Mouse (Mus musculus) c-Kit-positive CD71-positive TER-119-negative erythroid progenitor cells, embryonic 14.5 days (primary cell): Measurements from ENCODE around the gene Trak1.

Experiments used
- DNase-seq: peaks from one replicate; pipeline ENCODE4 v3.0.0-alpha.2; 2013; ENCODE audit warnings: low read depth

Trak1 gene

DNA sequence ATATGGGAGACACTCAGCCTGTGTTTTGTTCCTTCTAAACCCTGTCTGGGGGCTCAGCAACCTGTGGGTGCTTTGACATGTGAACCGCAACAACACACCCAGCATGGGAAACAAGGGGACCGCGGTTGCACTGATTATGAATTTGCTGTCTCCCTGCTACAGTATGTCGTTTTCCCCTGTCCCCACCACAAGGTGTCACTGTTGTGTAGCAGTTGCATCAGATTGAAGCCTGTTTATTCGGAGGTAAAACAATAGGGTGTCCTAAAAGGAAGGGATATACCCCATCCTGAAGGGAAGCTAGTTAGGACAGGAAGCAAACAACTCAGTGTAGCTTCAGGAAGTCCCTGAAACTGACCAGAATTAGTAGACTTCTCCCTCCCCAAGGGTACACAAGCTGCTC is 182.2 kb downstream of the Trak1 start:
- peak; percentile 61 for DNase-seq

GRCm38 (mm10) chr9:121487216-121487615 is 189.9 kb downstream of the Trak1 start:
- no peak for DNase-seq

GRCm38 (mm10) chr9:121491592-121492240 is 194.4 kb downstream of the Trak1 start:
- no peak for DNase-seq

DNA sequence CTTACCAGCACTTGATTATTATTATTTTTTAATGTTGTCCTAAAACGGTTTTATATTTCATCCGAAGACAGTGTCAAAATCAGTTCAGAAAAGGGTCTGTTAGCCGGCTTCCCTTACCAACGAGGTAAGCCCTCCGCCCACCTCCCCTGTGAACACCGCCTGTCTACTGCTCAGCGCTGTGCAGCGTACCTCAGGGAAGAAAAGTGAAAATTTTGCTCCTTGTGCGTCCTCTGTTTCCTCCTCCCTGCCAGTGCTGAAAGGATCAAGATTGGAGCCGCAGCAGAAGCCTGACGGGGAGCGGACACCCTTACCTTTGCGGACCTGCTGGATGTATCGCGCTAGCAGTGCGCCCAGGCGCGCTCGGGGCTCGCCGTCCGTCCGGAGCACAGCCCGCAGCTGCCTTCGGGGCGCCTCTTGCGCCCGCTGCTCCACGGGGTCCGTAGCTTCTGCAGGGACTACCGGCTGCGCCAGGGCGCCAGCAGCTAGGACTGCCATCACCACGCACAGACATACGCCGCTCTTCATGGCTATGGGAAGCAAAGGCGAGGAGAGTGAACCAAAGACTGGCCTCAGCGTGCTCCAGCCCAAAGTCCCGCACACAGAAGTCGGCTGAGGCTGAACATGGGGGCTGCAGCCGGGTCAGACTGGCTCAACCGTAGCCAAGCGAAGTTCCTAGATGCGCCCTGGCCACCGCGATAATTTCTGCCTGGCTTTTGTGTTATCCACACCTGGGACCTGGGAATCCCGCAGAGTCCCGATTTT is 196.9 kb downstream of the Trak1 start:
- no peak for DNase-seq

DNA sequence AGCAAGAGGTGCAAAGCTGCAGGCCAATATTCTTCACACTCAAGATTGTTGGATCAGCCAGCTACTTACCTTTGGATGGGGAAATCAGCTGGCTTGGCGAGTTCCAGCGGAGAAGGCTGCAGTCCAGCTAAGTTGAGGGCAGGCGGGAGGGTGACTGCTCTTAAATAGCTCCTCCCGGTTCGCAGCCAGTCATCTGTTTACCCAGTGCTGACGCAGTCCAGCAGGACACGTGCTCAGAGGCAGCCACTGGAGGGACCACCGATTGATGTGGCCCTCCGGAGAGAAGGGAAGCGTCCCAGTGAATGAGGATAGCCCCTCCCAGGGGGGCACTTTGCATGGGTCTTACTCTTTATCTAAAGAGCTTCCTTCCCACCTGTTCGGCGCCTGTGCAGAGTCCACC is 198.2 kb downstream of the Trak1 start, which contains the start of gene Cck:
Cck (minus strand) TSS at position 166 of the 400 bp plus-strand sequence.
- DNase-seq: no peak

GRCm38 (mm10) chr9:121496102-121496501 is 198.8 kb downstream of the Trak1 start:
- no peak for DNase-seq

DNA sequence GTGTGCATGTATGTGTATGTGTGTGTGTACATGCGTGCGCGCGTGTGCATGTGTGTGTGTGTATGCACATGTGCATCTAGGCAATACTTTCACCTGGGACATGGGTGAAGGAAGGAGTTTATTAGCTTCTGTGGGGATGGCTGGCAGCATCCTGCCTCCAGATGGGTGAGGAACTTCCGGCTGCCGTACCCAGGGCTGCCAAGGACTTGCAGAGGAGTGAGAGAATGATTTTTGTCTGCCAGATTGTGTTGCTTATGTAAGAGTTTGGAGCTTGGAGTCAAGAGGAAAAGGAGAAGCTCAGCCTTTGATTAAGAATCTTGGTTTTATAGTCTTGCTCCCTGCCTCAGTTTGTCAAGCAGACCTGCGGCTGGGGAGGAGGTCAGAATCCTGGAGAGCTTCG is 208.0 kb downstream of the Trak1 start:
- DNase-seq: no peak

DNA sequence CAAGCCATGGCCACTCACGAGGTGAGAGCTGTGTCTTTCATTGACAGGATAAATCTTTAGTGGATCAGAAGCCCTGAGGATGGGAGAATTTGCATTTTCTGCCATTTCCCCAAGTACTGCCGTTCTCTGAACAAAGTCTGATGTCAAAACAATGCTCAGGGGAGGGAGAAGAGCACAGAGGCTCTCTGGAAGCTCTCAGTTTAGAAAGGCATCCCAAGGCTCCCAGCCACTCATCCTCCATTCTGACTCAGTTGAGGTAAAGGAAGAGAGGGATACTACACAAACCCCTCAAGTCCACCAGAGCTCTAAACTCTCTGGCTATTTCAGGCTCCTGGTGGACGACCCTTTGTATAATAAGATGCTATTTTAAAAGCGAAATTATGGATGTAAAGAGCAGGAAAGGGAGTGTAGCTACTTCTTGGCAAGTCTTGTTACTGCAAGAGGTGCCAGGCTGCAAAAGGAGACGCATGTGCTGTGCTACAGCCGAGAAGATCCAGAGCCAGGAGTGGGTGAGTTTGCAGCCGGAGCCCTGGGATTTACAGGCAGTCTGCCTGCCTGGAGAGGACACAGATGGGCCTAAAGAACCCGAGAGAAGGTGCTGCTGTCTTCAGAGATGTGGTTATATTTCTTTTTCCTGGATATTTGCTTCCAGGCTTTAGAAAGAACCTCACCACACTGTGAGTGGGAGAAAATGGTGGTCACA is 209.3 kb downstream of the Trak1 start:
- no peak for DNase-seq

DNA sequence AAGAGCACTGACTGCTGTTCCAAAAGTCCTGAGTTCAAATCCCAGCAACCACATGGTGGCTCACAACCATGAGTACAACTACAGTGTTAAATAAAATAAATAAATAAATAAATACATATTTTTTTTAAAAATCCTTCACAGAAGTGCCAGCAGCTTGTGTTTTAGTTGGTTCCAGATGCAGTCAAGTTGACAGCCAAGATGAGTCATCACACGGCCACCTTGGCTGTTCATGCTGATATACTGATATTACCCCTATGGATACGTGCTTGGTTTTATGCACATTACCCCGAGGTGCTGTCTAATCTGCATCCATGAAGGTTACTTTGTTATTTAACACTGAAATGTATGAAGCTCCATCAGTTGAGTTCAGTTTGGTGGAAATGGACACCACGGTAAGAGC is 214.6 kb downstream of the Trak1 start:
- DNase-seq: no peak

DNA sequence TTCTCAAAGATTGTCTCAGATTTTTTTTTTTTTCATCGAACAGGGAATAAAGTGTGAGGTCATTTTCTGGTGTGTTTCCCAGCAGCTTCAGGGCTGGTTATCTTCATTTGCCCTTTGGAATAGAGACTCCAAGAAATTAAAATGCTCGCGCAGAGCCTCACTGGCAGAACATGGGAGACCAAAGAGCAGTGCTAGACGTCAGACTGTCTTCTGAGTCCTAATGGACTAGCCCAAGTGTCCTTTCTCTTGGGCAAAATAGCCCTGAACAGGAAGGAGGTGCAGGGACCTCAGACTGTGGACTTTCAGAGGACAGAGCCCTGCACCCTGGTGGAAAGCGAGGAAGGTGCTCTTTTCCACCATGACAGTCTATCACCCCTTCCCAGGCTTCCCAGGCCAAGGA is 217.2 kb downstream of the Trak1 start:
- DNase-seq: no peak

GRCm38 (mm10) chr9:121520047-121520446 is 222.7 kb downstream of the Trak1 start:
- DNase-seq: no peak
